Mouse (Mus musculus) MEL (cell line): ENCODE data around the gene Man1b1. TPM values are rescaled to one million over a fixed set of nuclear protein-coding genes. Genes with fewer than 3 reads are reported as not detected.

Experiments used
- DNase-seq: peaks from one replicate; pipeline ENCODE4 v3.0.0; 2011; ENCODE audit warnings: low read depth, low spot score
- H3K27ac ChIP-seq: 2 replicates; pipeline ENCODE4 v1.5.1; 2012; ENCODE audit warnings: low read depth, mild to moderate bottlenecking, control low read depth, low read length, moderate library complexity; ENCODE audit not compliant: control insufficient read depth
- H3K27me3 ChIP-seq, 2 experiments: fragments of 150-350 bp in 1 of 2; sonication (generic) in 1 of 2; 2 replicates each; pipeline ENCODE4 v1.6.1; 2012; ENCODE audit warnings: low read length in 2 of 2, mild to moderate bottlenecking in 2 of 2, improper control_type of control experiment in 1 of 2, moderate library complexity in 1 of 2; ENCODE audit not compliant: insufficient read depth in 2 of 2, control insufficient read depth in 1 of 2
- H3K36me3 ChIP-seq, 2 experiments: 2 replicates each; pipeline ENCODE4 v1.6.1; 2012 to 2014; ENCODE audit warnings: low read length in 2 of 2, improper control_type of control experiment in 1 of 2, inconsistent platforms in 1 of 2, mild to moderate bottlenecking in 1 of 2; ENCODE audit not compliant: insufficient read depth in 2 of 2, control insufficient read depth in 1 of 2
- H3K4me1 ChIP-seq, 2 experiments: fragments of 150-350 bp in 1 of 2; sonication (generic) in 1 of 2; 2 replicates each; pipeline ENCODE4 v1.6.1; 2012; ENCODE audit warnings: low read length in 2 of 2, improper control_type of control experiment in 1 of 2, mild to moderate bottlenecking in 1 of 2; ENCODE audit not compliant: insufficient read depth in 2 of 2, control insufficient read depth in 1 of 2
- H3K4me3 ChIP-seq, 2 experiments: fragments of 150-350 bp in 1 of 2; sonication (generic) in 1 of 2; 2 replicates each; pipeline ENCODE4 v1.5.1; 2012; ENCODE audit warnings: low read depth in 2 of 2, low read length in 2 of 2, mild to moderate bottlenecking in 2 of 2, moderate library complexity in 2 of 2, control low read depth in 1 of 2, improper control_type of control experiment in 1 of 2; ENCODE audit not compliant: control insufficient read depth in 1 of 2, insufficient read depth in 1 of 2
- H3K79me2 ChIP-seq: 2 replicates; pipeline ENCODE4 v1.6.1; 2012; ENCODE audit warnings: mild to moderate bottlenecking, low read length, moderate library complexity; ENCODE audit not compliant: control insufficient read depth, poor library complexity, insufficient read depth
- H3K9ac ChIP-seq: 2 replicates; pipeline ENCODE4 v1.6.1; 2012; ENCODE audit warnings: low read depth, mild to moderate bottlenecking, control low read depth, low read length, moderate library complexity; ENCODE audit not compliant: control insufficient read depth, poor library complexity, severe bottlenecking
- H3K9me3 ChIP-seq: fragments of 150-350 bp; sonication (generic); replicated peaks from 2 replicates; pipeline ENCODE4 v1.6.1; 2012; ENCODE audit warnings: mild to moderate bottlenecking, low read length, improper control_type of control experiment, moderate library complexity; ENCODE audit not compliant: insufficient read depth
- BHLHE40 ChIP-seq: IDR thresholded peaks from 2 replicates; pipeline ENCODE4 v1.6.1; 2012; ENCODE audit warnings: low read depth, mild to moderate bottlenecking, inconsistent platforms, low read length, improper control_type of control experiment, borderline replicate concordance
- CHD2 ChIP-seq: IDR thresholded peaks from 2 replicates; pipeline ENCODE4 v1.6.1; 2011; ENCODE audit warnings: low read length, improper control_type of control experiment
- CTCF ChIP-seq, 3 experiments: IDR thresholded peaks in 2 of 3; conservative IDR thresholded peaks in 1 of 3; 2 replicates each; pipeline ENCODE4 v1.5.1; 2011 to 2012; ENCODE audit warnings: low read length in 3 of 3, low read depth in 2 of 3, mild to moderate bottlenecking in 2 of 3, improper control_type of control experiment in 1 of 3, inconsistent platforms in 1 of 3, mixed read lengths in 1 of 3, moderate library complexity in 1 of 3; ENCODE audit not compliant: control insufficient read depth in 1 of 3, insufficient read depth in 1 of 3, poor library complexity in 1 of 3, severe bottlenecking in 1 of 3
- E2F4 ChIP-seq: IDR thresholded peaks from 2 replicates; pipeline ENCODE4 v1.6.1; 2011; ENCODE audit warnings: low read depth, low read length, improper control_type of control experiment, borderline replicate concordance
- EP300 ChIP-seq, 2 experiments: IDR thresholded peaks; 2 replicates each; pipeline ENCODE4 v1.6.1; 2011; ENCODE audit warnings: improper control_type of control experiment in 2 of 2, low read length in 2 of 2, low read depth in 1 of 2, mild to moderate bottlenecking in 1 of 2
- ETS1 ChIP-seq: IDR thresholded peaks from 2 replicates; pipeline ENCODE4 v1.6.1; 2012; ENCODE audit warnings: low read depth, mild to moderate bottlenecking, inconsistent platforms, low read length, improper control_type of control experiment, moderate library complexity
- GABPA ChIP-seq: IDR thresholded peaks from 2 replicates; pipeline ENCODE4 v1.6.1; 2012; ENCODE audit warnings: low read depth, mild to moderate bottlenecking, inconsistent platforms, low read length, improper control_type of control experiment, moderate library complexity
- GATA1 ChIP-seq: IDR thresholded peaks from 2 replicates; pipeline ENCODE4 v1.6.1; 2011; ENCODE audit warnings: low read depth, low read length, improper control_type of control experiment
- HCFC1 ChIP-seq: IDR thresholded peaks from 2 replicates; pipeline ENCODE4 v1.6.1; 2012; ENCODE audit warnings: low read depth, mild to moderate bottlenecking, inconsistent platforms, low read length, improper control_type of control experiment, moderate library complexity
- JUND ChIP-seq: IDR thresholded peaks from 2 replicates; pipeline ENCODE4 v1.6.1; 2011; ENCODE audit warnings: low read depth, mild to moderate bottlenecking, improper control_type of control experiment, low read length
- KAT2A ChIP-seq: conservative IDR thresholded peaks from 2 replicates; pipeline ENCODE4 v1.6.1; 2012; ENCODE audit warnings: low read depth, low read length, improper control_type of control experiment, inconsistent platforms
- MAFK ChIP-seq: IDR thresholded peaks from 2 replicates; pipeline ENCODE4 v1.6.1; 2011; ENCODE audit warnings: low read depth, mild to moderate bottlenecking, low read length, improper control_type of control experiment, borderline replicate concordance
- MAX ChIP-seq: IDR thresholded peaks from 2 replicates; pipeline ENCODE4 v1.6.1; 2011; ENCODE audit warnings: low read length, improper control_type of control experiment
- MEF2A ChIP-seq: IDR thresholded peaks from 2 replicates; pipeline ENCODE4 v1.6.1; 2014; ENCODE audit warnings: low read depth, mild to moderate bottlenecking, inconsistent platforms, low read length, improper control_type of control experiment; ENCODE audit not compliant: poor library complexity, insufficient replicate concordance, severe bottlenecking; ENCODE audit errors: extremely low read depth
- MXI1 ChIP-seq: IDR thresholded peaks from 2 replicates; pipeline ENCODE4 v1.6.1; 2011; ENCODE audit warnings: mild to moderate bottlenecking, low read depth, low read length, improper control_type of control experiment
- MYC ChIP-seq: IDR thresholded peaks from 2 replicates; pipeline ENCODE4 v1.6.1; 2011; ENCODE audit warnings: low read depth, mild to moderate bottlenecking, low read length, improper control_type of control experiment, moderate library complexity
- NRF1 ChIP-seq: IDR thresholded peaks from 2 replicates; pipeline ENCODE4 v1.6.1; 2014; ENCODE audit warnings: low read depth, mild to moderate bottlenecking, inconsistent platforms, low read length, improper control_type of control experiment, moderate library complexity; ENCODE audit not compliant: poor library complexity, insufficient read depth, severe bottlenecking
- POLR2A ChIP-seq, 2 experiments: IDR thresholded peaks; 2 replicates each; pipeline ENCODE4 v1.6.1; 2011 to 2012; ENCODE audit warnings: low read length in 2 of 2, mild to moderate bottlenecking in 2 of 2, control low read depth in 1 of 2, improper control_type of control experiment in 1 of 2, low read depth in 1 of 2, moderate library complexity in 1 of 2; ENCODE audit not compliant: control insufficient read depth in 1 of 2, insufficient read depth in 1 of 2, poor library complexity in 1 of 2
- POLR2AphosphoS2 ChIP-seq: IDR thresholded peaks from 2 replicates; pipeline ENCODE4 v1.6.1; 2011; ENCODE audit warnings: low read length, improper control_type of control experiment
- RAD21 ChIP-seq: IDR thresholded peaks from 2 replicates; pipeline ENCODE4 v1.6.1; 2011; ENCODE audit warnings: mild to moderate bottlenecking, low read depth, low read length, improper control_type of control experiment
- RCOR1 ChIP-seq: IDR thresholded peaks from 2 replicates; pipeline ENCODE4 v1.6.1; 2012; ENCODE audit warnings: low read depth, mild to moderate bottlenecking, inconsistent platforms, low read length, improper control_type of control experiment
- SIN3A ChIP-seq: IDR thresholded peaks from 2 replicates; pipeline ENCODE4 v1.6.1; 2012; ENCODE audit warnings: low read length, improper control_type of control experiment, inconsistent platforms
- SMC3 ChIP-seq: IDR thresholded peaks from 2 replicates; pipeline ENCODE4 v1.6.1; 2011; ENCODE audit warnings: low read depth, low read length, improper control_type of control experiment
- TCF12 ChIP-seq: IDR thresholded peaks from 2 replicates; pipeline ENCODE4 v1.6.1; 2014; ENCODE audit warnings: low read depth, mild to moderate bottlenecking, inconsistent platforms, low read length, improper control_type of control experiment, moderate library complexity
- UBTF ChIP-seq: IDR thresholded peaks from 2 replicates; pipeline ENCODE4 v1.6.1; 2012; ENCODE audit warnings: low read depth, mild to moderate bottlenecking, inconsistent platforms, low read length, improper control_type of control experiment, moderate library complexity, borderline replicate concordance; ENCODE audit not compliant: insufficient read depth
- polyA plus RNA-seq, 2 experiments: library from polyadenylated mRNA; stranded (reverse) in 1 of 2; unstranded in 1 of 2; fragments of >175 nt in 1 of 2; fragments of >200 nt in 1 of 2; gene quantifications; 2 replicates each; pipeline versions ENCODE4 v1.2.1 to v1.2.4; 2012; ENCODE audit warnings: low replicate concordance in 2 of 2, low read depth in 1 of 2; ENCODE audit not compliant: insufficient read length in 2 of 2, insufficient read depth in 1 of 2, missing spikeins in 1 of 2
- total RNA-seq: library from RNA; depleted of rRNA; stranded (reverse); fragments of 300-350 nt; gene quantifications from 2 replicates; pipeline ENCODE4 v1.2.3, GENCODE M21; 2012

The Man1b1 gene
- total and polyA plus RNA-seq, 3 experiments = 49.6 to 50.1 TPM; not detected in 1

DNA sequence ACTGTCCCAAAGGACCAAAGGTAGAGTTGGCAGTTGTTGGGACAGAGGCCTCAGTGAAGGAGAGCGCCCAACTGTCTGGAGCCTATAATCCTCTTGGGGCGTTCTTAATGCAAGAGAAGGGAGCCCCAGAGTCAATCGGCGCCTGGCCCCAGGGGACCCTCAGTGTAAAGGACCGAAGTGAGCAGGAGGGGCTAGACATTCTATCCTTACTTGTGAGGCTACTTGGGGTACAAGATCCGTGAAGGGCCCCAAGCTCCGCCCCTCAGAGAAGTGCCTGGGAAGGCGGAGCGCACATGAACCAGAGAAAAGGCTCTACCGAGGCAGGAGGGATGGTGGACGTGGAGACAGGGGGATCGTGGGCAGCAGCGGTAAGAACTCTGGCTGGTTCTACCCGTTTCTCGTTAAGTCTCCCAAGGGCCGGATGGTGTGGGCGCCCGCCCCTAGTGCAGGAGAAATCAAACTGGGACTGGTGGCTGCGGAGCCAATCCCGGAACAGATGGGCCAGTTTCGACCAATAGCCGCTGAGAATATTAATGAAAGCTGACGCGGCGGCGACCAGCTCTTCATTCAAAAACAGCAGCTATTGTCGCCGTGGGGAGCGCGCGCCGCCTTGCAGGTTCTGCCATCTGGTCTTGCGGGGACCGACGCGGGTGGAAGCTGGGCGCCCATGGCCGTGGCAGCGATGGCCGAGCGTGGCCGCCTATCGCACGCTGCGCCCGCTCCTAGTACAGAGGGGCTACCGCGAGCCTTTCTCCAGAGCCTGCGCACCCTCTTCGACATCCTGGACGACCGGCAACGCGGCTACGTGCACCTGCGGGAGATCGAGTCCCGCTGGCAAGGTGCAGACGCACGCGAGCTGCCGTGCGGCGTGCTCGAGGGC, 39.9 kb downstream of the Man1b1 start, which contains the start of gene Sapcd2 (continued):
- TF ChIP-seq CTCF (IDR thresholded peaks at IDR 0.05 in 2 of 3, conservative IDR thresholded peaks at IDR 0.05 in 1 of 3; ENCODE audit: control insufficient read depth in 1 of 3, insufficient read depth in 1 of 3, low read depth in 2 of 3, low read length in 3 of 3, poor library complexity in 1 of 3, severe bottlenecking in 1 of 3) (no peak), MEF2A (no peak), MXI1 (peak; percentile 78), UBTF (no peak), JUND (no peak), SIN3A (peak; percentile 84; the same call in 1 of the 2 replicates), GABPA (no peak), CHD2 (no peak), RAD21 (no peak), POLR2AphosphoS2 (peak; percentile 95), MYC (peak; percentile 72), E2F4 (no peak), NRF1 (peak; percentile 30; the same call in 1 of the 2 replicates), POLR2A (IDR thresholded peaks at IDR 0.05; ENCODE audit: control insufficient read depth in 1 of 2, insufficient read depth in 1 of 2, low read depth in 1 of 2, low read length in 2 of 2, poor library complexity in 1 of 2) (peak; percentile 86 to 96), SMC3 (no peak), RCOR1 (0 out of 2 replicates have a peak, but pooled peaks have one; percentile 19), MAFK (no peak), BHLHE40 (no peak), KAT2A (0 out of 2 replicates have a peak, but pooled peaks have one; percentile 48)

DNA sequence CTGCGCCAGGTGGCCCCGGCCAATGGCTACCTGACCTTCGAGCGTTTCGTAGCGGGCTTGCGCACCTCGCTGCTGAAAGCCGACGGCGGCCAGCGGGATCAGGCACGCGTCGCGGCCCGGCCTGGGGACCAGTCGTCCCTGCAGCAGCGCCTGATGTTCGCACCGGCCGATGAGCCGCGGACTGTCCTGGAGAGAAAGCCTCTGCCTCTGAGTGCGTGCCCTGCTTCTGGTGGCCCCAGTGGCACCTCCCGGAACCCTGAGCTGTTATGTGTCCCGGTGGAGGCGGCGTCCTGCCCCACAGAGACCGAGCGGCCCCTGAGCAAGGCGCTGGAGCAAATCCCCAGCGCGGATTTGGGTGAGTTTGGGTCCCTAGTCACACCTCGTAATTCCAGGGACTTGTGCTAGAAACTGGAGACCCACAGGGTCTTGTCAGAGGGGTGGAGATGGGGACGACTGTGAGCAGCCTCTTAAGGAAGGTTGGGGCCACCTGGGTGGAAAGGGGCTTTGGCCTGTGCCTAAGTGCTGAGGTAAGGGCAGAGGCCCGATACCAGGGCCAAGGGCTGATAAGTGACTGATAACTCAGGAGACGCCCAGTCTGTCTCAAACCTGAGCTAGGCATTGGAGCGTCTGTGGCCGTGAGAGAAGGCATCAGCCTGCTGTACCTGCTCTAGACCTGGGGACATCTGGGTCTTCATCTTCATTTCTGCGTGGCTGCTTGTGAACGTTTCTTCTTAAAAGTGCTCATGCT, 40.7 kb downstream of the Man1b1 start:
- H3K27me3 ChIP-seq = no peaks in the 10 kb centered on the region
- H3K79me2 ChIP-seq = peaks cover 18% of the 10 kb centered on the region
- H3K9ac ChIP-seq = peak overlapping the region; percentile 86
- peak; percentile 62 for DNase-seq
- no peaks in the 10 kb centered on the region for H3K9me3 ChIP-seq
- TF ChIP-seq UBTF (0 out of 2 replicates have a peak, but pooled peaks have one; percentile 29), MAX (0 out of 2 replicates have a peak, but pooled peaks have one; percentile 15), EP300 (IDR thresholded peaks at IDR 0.05; ENCODE audit: low read depth in 1 of 2, low read length in 2 of 2) (peak; percentile 26 to 56; a peak in 2 of 4 replicates), HCFC1 (no peak), ETS1 (0 out of 2 replicates have a peak, but pooled peaks have one; percentile 34), GATA1 (peak; percentile 66), MEF2A (no peak), GABPA (no peak), TCF12 (0 out of 2 replicates have a peak, but pooled peaks have one; percentile 15)
- peak overlapping the region; percentile 61 for H3K27ac ChIP-seq
- H3K4me3 ChIP-seq = peak overlapping the region; percentile 85 to 86
- H3K4me1 ChIP-seq = peaks cover 4 to 16% of the 10 kb centered on the region in 2 experiments
- H3K36me3 ChIP-seq = peaks cover 0 to 7% of the 10 kb centered on the region in 2 experiments
